Mouse (Mus musculus): ENCODE results near the gene Zdhhc4. TPM values are rescaled to one million over a fixed set of nuclear protein-coding genes. Genes with fewer than 3 reads are reported as not detected.

Zdhhc4 gene
- polyA plus RNA-seq, 1 experiment, result 85.0 TPM

DNA sequence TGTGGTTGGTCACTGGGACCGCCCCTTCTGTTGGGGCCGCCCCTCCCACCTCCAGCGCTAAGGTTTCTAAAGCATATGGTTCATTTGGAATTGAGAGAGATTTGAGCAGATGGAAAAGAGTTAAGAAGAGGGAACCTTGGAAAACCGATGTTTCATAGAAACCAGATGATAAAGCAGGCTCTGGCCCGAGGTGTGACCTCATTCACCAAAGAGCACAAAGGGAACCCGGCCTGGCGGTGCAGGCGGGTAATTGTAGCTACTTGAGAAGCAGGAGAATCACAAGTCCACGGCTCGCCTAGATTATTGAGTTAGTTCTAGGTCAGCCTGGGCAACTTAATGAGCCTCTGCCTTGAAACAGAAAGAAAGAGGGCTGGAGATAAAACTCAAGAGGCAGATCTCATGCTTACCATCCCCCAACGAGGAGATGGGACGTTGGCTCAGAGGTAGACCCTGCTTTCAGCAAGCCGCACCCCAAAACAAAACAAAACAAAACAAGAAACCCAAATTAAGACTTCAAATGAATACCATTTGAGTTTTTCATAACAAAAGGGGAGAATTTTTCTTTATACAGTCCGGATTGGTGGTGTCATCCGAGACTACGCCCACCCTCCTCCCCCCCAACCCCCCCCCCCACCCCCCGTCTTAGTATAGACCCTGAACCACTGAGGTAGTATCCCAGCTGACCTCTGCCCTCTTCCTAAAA lies 27.8 kb upstream of the Zdhhc4 start, which contains the start of gene Grid2ip:
TSS of gene Grid2ip (plus strand) at position 653 of the 703 bp plus-strand sequence.
- no peak within 1 kb of the TSS for H3K4me3 ChIP-seq (ENCODE audit: insufficient read depth, low read depth, low read length)
- H3K36me3 ChIP-seq (ENCODE audit: control insufficient read depth, insufficient read depth, low read length), result no peaks in the 10 kb centered on the region
- no peak for TF ChIP-seq POLR2A (IDR thresholded peaks at IDR 0.05; ENCODE audit: low read depth, low read length)
- no peak for TF ChIP-seq CTCF (conservative IDR thresholded peaks at IDR 0.05; ENCODE audit: insufficient read depth, insufficient read length, low read depth, low read length)
- no peaks in the 10 kb centered on the region for H3K27me3 ChIP-seq (replicated peaks; ENCODE audit: control insufficient read depth, insufficient read depth, low read length)
- no peak within 1 kb of the TSS for H3K27ac ChIP-seq (ENCODE audit: insufficient read depth, low read depth, low read length)
- H3K4me1 ChIP-seq (ENCODE audit: control insufficient read depth, insufficient read depth, low read length), result no peaks in the 10 kb centered on the region
- no peak for DNase-seq
- WGBS, result 27% methylated on average over 17 of the region's 17 CpGs

GRCm38 (mm10) chr5:143356017-143356416 lies 27.0 kb upstream of the Zdhhc4 start:
- H3K27ac ChIP-seq (ENCODE audit: insufficient read depth, low read depth, low read length), result no peak overlapping the region
- 48% methylated on average over 5 of the region's 5 CpGs for WGBS
- H3K36me3 ChIP-seq (ENCODE audit: control insufficient read depth, insufficient read depth, low read length), result no peaks in the 10 kb centered on the region
- H3K4me1 ChIP-seq (ENCODE audit: control insufficient read depth, insufficient read depth, low read length), result no peaks in the 10 kb centered on the region
- H3K4me3 ChIP-seq (ENCODE audit: insufficient read depth, low read depth, low read length), result no peak overlapping the region
- DNase-seq, result no peak
- no peaks in the 10 kb centered on the region for H3K27me3 ChIP-seq (replicated peaks; ENCODE audit: control insufficient read depth, insufficient read depth, low read length)
- TF ChIP-seq CTCF (conservative IDR thresholded peaks at IDR 0.05; ENCODE audit: insufficient read depth, insufficient read length, low read depth, low read length) (no peak), POLR2A (IDR thresholded peaks at IDR 0.05; ENCODE audit: low read depth, low read length) (no peak)

DNA sequence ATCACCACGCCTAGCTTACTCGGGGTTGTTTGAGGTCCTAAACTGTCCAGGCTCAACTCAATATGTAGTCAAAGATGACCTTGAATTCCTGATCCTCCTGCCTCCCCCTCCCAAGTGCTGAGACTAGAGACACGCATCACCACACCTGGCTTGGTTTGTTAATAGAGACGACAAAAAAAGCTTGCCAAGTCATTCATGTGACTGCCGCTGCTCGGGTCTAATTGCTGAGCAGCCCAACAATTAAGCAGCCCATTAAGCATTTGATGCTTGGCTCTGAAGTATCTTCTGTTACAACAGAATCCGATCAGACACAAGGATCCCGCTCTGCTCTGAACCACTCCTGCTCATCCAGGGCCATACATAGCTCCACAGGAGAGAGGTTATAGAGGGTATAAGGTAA lies 17.3 kb upstream of the Zdhhc4 start:
- H3K4me1 ChIP-seq (ENCODE audit: control insufficient read depth, insufficient read depth, low read length), result no peaks in the 10 kb centered on the region
- WGBS, result 26% methylated on average over 8 of the region's 8 CpGs
- no peaks in the 10 kb centered on the region for H3K36me3 ChIP-seq (ENCODE audit: control insufficient read depth, insufficient read depth, low read length)
- DNase-seq, result peak; percentile 74
- H3K27me3 ChIP-seq (replicated peaks; ENCODE audit: control insufficient read depth, insufficient read depth, low read length), result no peaks in the 10 kb centered on the region
- H3K4me3 ChIP-seq (ENCODE audit: insufficient read depth, low read depth, low read length), result no peak overlapping the region
- H3K27ac ChIP-seq (ENCODE audit: insufficient read depth, low read depth, low read length), result no peak overlapping the region
- no peak for TF ChIP-seq CTCF (conservative IDR thresholded peaks at IDR 0.05; ENCODE audit: insufficient read depth, insufficient read length, low read depth, low read length)
- no peak for TF ChIP-seq POLR2A (IDR thresholded peaks at IDR 0.05; ENCODE audit: low read depth, low read length)

- 49% methylated on average over 6 of the region's 6 CpGs for WGBS
These were observed 10.5 kb upstream of the Zdhhc4 start for GRCm38 (mm10) chr5:143339603-143340002.

GRCm38 (mm10) chr5:143336559-143336958 lies 7.5 kb upstream of the Zdhhc4 start:
- DNase-seq, result no peak
- Histone ChIP-seq H3K4me1 (ENCODE audit: control insufficient read depth, insufficient read depth, low read length) (no peaks in the 10 kb centered on the region), H3K36me3 (ENCODE audit: control insufficient read depth, insufficient read depth, low read length) (no peaks in the 10 kb centered on the region), H3K4me3 (ENCODE audit: insufficient read depth, low read depth, low read length) (no peak overlapping the region), H3K27ac (ENCODE audit: insufficient read depth, low read depth, low read length) (no peak overlapping the region), H3K27me3 (replicated peaks; ENCODE audit: control insufficient read depth, insufficient read depth, low read length) (no peaks in the 10 kb centered on the region)
- no peak for TF ChIP-seq POLR2A (IDR thresholded peaks at IDR 0.05; ENCODE audit: low read depth, low read length)
- TF ChIP-seq CTCF (conservative IDR thresholded peaks at IDR 0.05; ENCODE audit: insufficient read depth, insufficient read length, low read depth, low read length), result no peak
- 63% methylated on average over 6 of the region's 6 CpGs for WGBS

More at GRCm38 (mm10) chr5:143339603-143340002, 10.5 kb upstream of the Zdhhc4 start:
- no peaks in the 10 kb centered on the region for H3K4me1 ChIP-seq (ENCODE audit: control insufficient read depth, insufficient read depth, low read length)
- DNase-seq, result no peak
- TF ChIP-seq POLR2A (IDR thresholded peaks at IDR 0.05; ENCODE audit: low read depth, low read length) (no peak), CTCF (conservative IDR thresholded peaks at IDR 0.05; ENCODE audit: insufficient read depth, insufficient read length, low read depth, low read length) (no peak)
- no peak overlapping the region for H3K4me3 ChIP-seq (ENCODE audit: insufficient read depth, low read depth, low read length)
- H3K27me3 ChIP-seq (replicated peaks; ENCODE audit: control insufficient read depth, insufficient read depth, low read length), result no peaks in the 10 kb centered on the region
- no peaks in the 10 kb centered on the region for H3K36me3 ChIP-seq (ENCODE audit: control insufficient read depth, insufficient read depth, low read length)
- no peak overlapping the region for H3K27ac ChIP-seq (ENCODE audit: insufficient read depth, low read depth, low read length)

DNA sequence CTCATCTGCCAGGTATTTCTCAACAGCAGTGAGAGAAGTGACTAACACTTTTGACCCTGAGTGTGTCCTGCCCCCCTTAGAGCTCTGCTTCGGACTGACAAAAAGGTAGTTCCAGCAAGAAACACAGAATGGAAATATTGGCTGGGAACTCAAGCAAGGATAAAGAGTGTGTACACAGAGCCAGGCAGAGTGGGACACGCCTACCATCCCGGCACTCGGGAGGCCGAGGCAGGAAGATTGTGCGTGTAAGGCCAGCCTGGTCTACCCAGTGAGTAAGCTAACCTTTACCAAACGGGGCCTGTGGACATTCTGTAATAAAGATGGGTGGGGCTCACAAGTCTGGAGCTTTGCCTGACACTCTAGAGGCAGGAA lies 6.0 kb upstream of the Zdhhc4 start:
- Histone ChIP-seq H3K27me3 (replicated peaks; ENCODE audit: control insufficient read depth, insufficient read depth, low read length) (no peaks in the 10 kb centered on the region), H3K27ac (ENCODE audit: insufficient read depth, low read depth, low read length) (no peak overlapping the region), H3K36me3 (ENCODE audit: control insufficient read depth, insufficient read depth, low read length) (no peaks in the 10 kb centered on the region), H3K4me1 (ENCODE audit: control insufficient read depth, insufficient read depth, low read length) (no peaks in the 10 kb centered on the region), H3K4me3 (ENCODE audit: insufficient read depth, low read depth, low read length) (no peak overlapping the region)
- DNase-seq, result no peak
- TF ChIP-seq POLR2A (IDR thresholded peaks at IDR 0.05; ENCODE audit: low read depth, low read length) (no peak), CTCF (conservative IDR thresholded peaks at IDR 0.05; ENCODE audit: insufficient read depth, insufficient read length, low read depth, low read length) (no peak)
- WGBS, result 63% methylated on average over 7 of the region's 7 CpGs

- Histone ChIP-seq H3K27ac (ENCODE audit: insufficient read depth, low read depth, low read length) (no peak overlapping the region), H3K36me3 (ENCODE audit: control insufficient read depth, insufficient read depth, low read length) (no peaks in the 10 kb centered on the region), H3K4me1 (ENCODE audit: control insufficient read depth, insufficient read depth, low read length) (0 out of 2 replicates have a peak, but pooled peaks cover 3% of the 10 kb centered on the region), H3K4me3 (ENCODE audit: insufficient read depth, low read depth, low read length) (no peak overlapping the region), H3K27me3 (replicated peaks; ENCODE audit: control insufficient read depth, insufficient read depth, low read length) (no peaks in the 10 kb centered on the region)
- TF ChIP-seq POLR2A (IDR thresholded peaks at IDR 0.05; ENCODE audit: low read depth, low read length), result no peak
- TF ChIP-seq CTCF (conservative IDR thresholded peaks at IDR 0.05; ENCODE audit: insufficient read depth, insufficient read length, low read depth, low read length), result no peak
- WGBS, result 50% methylated on average over 14 of the region's 14 CpGs
- DNase-seq, result no peak
These were observed 5.5 kb upstream of the Zdhhc4 start for GRCm38 (mm10) chr5:143334418-143335088.
